Mouse (Mus musculus) brain, embryonic 14.5 days (tissue): ENCODE data around the gene Grid2ip.

Experiments used
- CTCF ChIP-seq: fragments of 200-500 bp; IDR thresholded peaks from 2 replicates; pipeline ENCODE4 v1.5.1; 2012; ENCODE audit warnings: inconsistent platforms, mild to moderate bottlenecking, moderate library complexity, borderline replicate concordance; ENCODE audit not compliant: insufficient read depth, insufficient read length; ENCODE audit errors: extremely low read depth
- POLR2A ChIP-seq: fragments of 200-500 bp; IDR thresholded peaks from 2 replicates; pipeline ENCODE4 v1.6.1; 2012; ENCODE audit warnings: mild to moderate bottlenecking, inconsistent platforms, borderline replicate concordance; ENCODE audit not compliant: poor library complexity, insufficient read depth, insufficient read length, severe bottlenecking; ENCODE audit errors: extremely low read depth

DNA sequence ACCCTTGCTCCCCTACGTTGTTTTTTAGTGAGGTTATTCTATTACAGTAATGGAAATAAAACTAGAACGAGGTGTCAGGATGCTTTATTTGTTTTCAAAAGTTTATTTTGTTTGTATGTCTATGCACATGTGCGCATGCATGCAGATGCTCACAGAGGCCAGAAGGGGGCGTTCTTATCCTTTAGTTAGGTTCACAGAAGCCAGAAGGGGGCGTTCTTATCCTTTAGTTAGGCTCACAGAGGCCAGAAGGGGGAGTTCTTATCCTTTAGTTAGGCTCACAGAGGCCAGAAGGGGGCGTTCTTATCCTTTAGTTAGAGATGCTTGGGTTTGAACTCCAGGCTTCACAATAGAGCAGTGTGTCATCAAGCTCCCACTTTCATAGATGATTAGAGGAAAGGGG is 20.6 kb upstream of the Grid2ip start:
- TF ChIP-seq POLR2A, result no peak
- no peak; the same call in 1 of the 2 replicates for TF ChIP-seq CTCF
